Mouse (Mus musculus) hindbrain, embryonic 13.5 days (tissue): ENCODE data around the gene Odf3b. TPM values are rescaled to one million over a fixed set of nuclear protein-coding genes. Genes with fewer than 3 reads are reported as not detected.

Source experiments
- ATAC-seq: fragments of 200-750 bp; cut with Nextera tagmentation; 2 replicates; pipeline ENCODE4 v1.8.0; 2017; ENCODE audit warnings: moderate TSS enrichment; ENCODE audit not compliant: low FRiP score
- H3K27ac ChIP-seq: fragments of 300-500 bp; sonication (generic); 2 replicates; pipeline ENCODE4 v1.5.1; 2015; ENCODE audit warnings: inconsistent platforms, mild to moderate bottlenecking, moderate library complexity
- H3K27me3 ChIP-seq: fragments of 300-500 bp; sonication (generic); 2 replicates; pipeline ENCODE4 v1.6.1; 2015; ENCODE audit warnings: mild to moderate bottlenecking, inconsistent platforms
- H3K36me3 ChIP-seq: fragments of 300-500 bp; sonication (generic); 2 replicates; pipeline ENCODE4 v1.6.1; 2015; ENCODE audit warnings: mild to moderate bottlenecking, inconsistent platforms
- H3K4me1 ChIP-seq: fragments of 300-500 bp; sonication (generic); replicated peaks from 2 replicates; pipeline ENCODE4 v1.6.1; 2015; ENCODE audit warnings: inconsistent platforms
- H3K4me2 ChIP-seq: fragments of 300-500 bp; sonication (generic); 2 replicates; pipeline ENCODE4 v1.6.1; 2015; ENCODE audit warnings: inconsistent platforms, mild to moderate bottlenecking, moderate library complexity
- H3K4me3 ChIP-seq: fragments of 300-500 bp; sonication (generic); 2 replicates; pipeline ENCODE4 v1.5.1; 2015; ENCODE audit warnings: mild to moderate bottlenecking, inconsistent platforms
- H3K9ac ChIP-seq: fragments of 300-500 bp; sonication (generic); 2 replicates; pipeline ENCODE4 v1.6.1; 2015; ENCODE audit warnings: mild to moderate bottlenecking, inconsistent platforms
- H3K9me3 ChIP-seq: fragments of 300-500 bp; sonication (generic); 2 replicates; pipeline ENCODE4 v1.6.1; 2016; ENCODE audit warnings: inconsistent platforms
- WGBS: fragments of 180-500 bp; shearing (Covaris S2); methylation state at CpG from one replicate; pipeline ENCODE4 v1.1.7; 2015; 5-methylcytosine and 5-hydroxymethylcytosine counted together
- polyA plus RNA-seq: library from polyadenylated mRNA; unstranded; fragments of >200 nt; fragmentation: Nextera tagmentation; extraction: Ambion mirVana; gene quantifications from 2 replicates; pipeline ENCODE4 v1.2.1, GENCODE M21; 2015

Gene Odf3b
- polyA plus RNA-seq, 1 experiment from 2014 or later, result 3.4 TPM

DNA sequence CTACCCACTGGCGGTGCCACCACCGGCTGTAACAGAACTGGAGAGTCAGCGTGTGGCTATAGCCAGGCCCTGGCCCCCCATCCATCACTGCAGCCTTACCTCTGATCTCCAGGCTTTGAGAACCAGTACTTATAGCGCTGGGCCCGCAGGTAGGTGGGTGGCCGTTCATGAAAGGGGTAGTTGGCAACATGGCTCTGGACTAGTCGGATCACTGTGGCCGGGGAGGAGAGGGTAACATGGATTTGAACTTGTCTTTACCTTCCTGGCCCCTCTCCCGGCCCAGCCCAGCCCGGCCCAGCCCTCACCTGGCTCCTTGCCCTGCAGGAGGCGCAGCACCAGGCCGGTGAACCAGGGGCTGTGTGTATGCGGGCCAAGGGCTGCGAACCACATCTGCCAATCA lies 27.0 kb downstream of the Odf3b start:
- no peak overlapping the region for H3K4me2 ChIP-seq
- H3K27ac ChIP-seq, result no peak overlapping the region
- peaks cover 41% of the 10 kb centered on the region for H3K36me3 ChIP-seq
- peaks cover 22% of the 10 kb centered on the region for H3K4me1 ChIP-seq
- no peaks in the 10 kb centered on the region for H3K9me3 ChIP-seq
- ATAC-seq, result no peak
- no peak overlapping the region for H3K9ac ChIP-seq
- H3K27me3 ChIP-seq, result no peaks in the 10 kb centered on the region
- H3K4me3 ChIP-seq, result no peak overlapping the region
- WGBS, result 97% methylated on average over 14 of the region's 14 CpGs

DNA sequence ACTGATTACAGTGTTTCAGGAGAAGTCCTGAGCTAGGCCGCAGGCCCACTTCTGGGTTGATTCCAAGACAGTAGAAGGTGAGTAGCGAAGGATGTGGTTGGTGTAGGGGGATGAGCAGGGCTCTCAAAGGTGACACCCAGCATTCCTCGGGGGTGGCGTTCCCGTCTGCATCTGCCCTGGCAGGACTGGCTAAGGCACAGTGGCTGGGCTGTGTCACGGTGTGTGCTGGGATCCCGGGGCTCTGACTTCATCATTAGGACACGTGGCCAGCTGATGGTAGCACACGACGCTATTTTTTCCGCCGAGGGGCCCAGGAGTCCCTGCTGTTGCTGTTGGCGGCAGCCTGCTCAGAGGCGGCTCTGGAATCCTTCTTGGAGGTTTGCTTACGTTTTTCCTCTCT lies 27.8 kb downstream of the Odf3b start:
- 93% methylated on average over 15 of the region's 15 CpGs for WGBS
- Histone ChIP-seq H3K9ac (no peak overlapping the region), H3K4me1 (peaks cover 14% of the 10 kb centered on the region), H3K4me2 (no peak overlapping the region), H3K9me3 (no peaks in the 10 kb centered on the region), H3K4me3 (no peak overlapping the region), H3K36me3 (peaks cover 41% of the 10 kb centered on the region), H3K27ac (no peak overlapping the region), H3K27me3 (no peaks in the 10 kb centered on the region)
- ATAC-seq, result no peak

DNA sequence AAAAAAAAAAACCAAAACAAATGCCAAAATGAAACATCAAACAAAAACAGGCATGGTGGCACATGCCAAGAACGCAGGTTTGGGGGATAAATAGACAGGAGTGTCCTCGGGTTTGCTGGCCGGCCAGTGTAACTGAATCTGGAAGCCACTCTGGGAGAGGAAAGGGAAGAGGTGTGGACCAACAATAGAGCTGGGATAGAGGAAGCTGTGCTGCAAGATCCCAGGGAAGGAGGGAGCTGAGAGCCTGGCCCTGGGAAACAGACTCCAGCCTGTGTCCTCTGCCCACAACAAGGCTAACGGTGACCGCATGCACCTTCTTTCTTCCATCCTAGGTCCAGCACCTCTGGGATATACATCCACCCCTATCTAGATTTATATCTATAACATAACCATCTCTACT lies 28.6 kb downstream of the Odf3b start:
- Histone ChIP-seq H3K36me3 (peaks cover 41% of the 10 kb centered on the region), H3K27me3 (no peaks in the 10 kb centered on the region), H3K9ac (no peak overlapping the region), H3K27ac (no peak overlapping the region), H3K4me2 (no peak overlapping the region), H3K4me1 (peaks cover 13% of the 10 kb centered on the region), H3K9me3 (no peaks in the 10 kb centered on the region), H3K4me3 (no peak overlapping the region)
- WGBS, result 83% methylated on average over 5 of the region's 5 CpGs
- ATAC-seq, result no peak

DNA sequence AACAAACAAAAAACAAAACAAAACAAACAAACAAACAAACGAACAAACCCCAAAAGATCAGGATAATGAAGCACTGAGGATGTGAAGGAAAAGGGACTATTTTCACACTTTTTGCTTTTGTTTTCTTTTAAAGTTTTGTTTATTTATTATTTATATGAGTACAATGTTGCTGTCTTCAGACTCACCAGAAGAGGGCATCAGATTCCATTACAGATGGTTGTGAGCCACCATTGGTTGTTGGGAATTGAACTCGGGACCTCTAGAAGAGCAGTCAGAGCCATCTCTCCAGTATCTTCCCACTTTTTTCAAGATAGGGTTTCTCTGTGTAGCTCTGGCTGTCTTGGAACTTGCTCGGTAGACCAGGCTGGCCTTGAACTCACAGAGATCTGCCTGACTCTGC lies 35.8 kb downstream of the Odf3b start:
- H3K4me2 ChIP-seq, result no peak overlapping the region
- WGBS, result 83% methylated on average over 3 of the region's 3 CpGs
- no peak overlapping the region for H3K27ac ChIP-seq
- H3K4me3 ChIP-seq, result no peak overlapping the region
- ATAC-seq, result no peak
- no peaks in the 10 kb centered on the region for H3K4me1 ChIP-seq
- H3K27me3 ChIP-seq, result no peaks in the 10 kb centered on the region
- H3K36me3 ChIP-seq, result no peaks in the 10 kb centered on the region
- no peaks in the 10 kb centered on the region for H3K9me3 ChIP-seq
- no peak overlapping the region for H3K9ac ChIP-seq

- 58% methylated on average over 1 of the region's 1 CpGs for WGBS
- no peak overlapping the region for H3K9ac ChIP-seq
- no peaks in the 10 kb centered on the region for H3K36me3 ChIP-seq
- no peak overlapping the region for H3K4me3 ChIP-seq
- H3K4me1 ChIP-seq, result no peaks in the 10 kb centered on the region
- H3K27me3 ChIP-seq, result no peaks in the 10 kb centered on the region
- no peak for ATAC-seq
- H3K4me2 ChIP-seq, result no peak overlapping the region
- no peak overlapping the region for H3K27ac ChIP-seq
- H3K9me3 ChIP-seq, result no peaks in the 10 kb centered on the region
Observed at GRCm38 (mm10) chr15:89341678-89342077, 37.4 kb downstream of the Odf3b start.

GRCm38 (mm10) chr15:89340136-89340535 lies 38.9 kb downstream of the Odf3b start:
- ATAC-seq, result no peak
- Histone ChIP-seq H3K4me2 (no peak overlapping the region), H3K36me3 (no peaks in the 10 kb centered on the region), H3K4me1 (no peaks in the 10 kb centered on the region), H3K9ac (no peak overlapping the region), H3K4me3 (no peak overlapping the region), H3K27ac (no peak overlapping the region), H3K9me3 (no peaks in the 10 kb centered on the region), H3K27me3 (no peaks in the 10 kb centered on the region)
- 81% methylated on average over 3 of the region's 3 CpGs for WGBS

GRCm38 (mm10) chr15:89339696-89340095 lies 39.4 kb downstream of the Odf3b start:
- Histone ChIP-seq H3K4me2 (no peak overlapping the region), H3K4me3 (no peak overlapping the region), H3K4me1 (no peaks in the 10 kb centered on the region), H3K9ac (no peak overlapping the region), H3K27ac (no peak overlapping the region), H3K27me3 (no peaks in the 10 kb centered on the region), H3K9me3 (no peaks in the 10 kb centered on the region), H3K36me3 (no peaks in the 10 kb centered on the region)
- ATAC-seq, result no peak
- WGBS, result 83% methylated on average over 2 of the region's 2 CpGs

DNA sequence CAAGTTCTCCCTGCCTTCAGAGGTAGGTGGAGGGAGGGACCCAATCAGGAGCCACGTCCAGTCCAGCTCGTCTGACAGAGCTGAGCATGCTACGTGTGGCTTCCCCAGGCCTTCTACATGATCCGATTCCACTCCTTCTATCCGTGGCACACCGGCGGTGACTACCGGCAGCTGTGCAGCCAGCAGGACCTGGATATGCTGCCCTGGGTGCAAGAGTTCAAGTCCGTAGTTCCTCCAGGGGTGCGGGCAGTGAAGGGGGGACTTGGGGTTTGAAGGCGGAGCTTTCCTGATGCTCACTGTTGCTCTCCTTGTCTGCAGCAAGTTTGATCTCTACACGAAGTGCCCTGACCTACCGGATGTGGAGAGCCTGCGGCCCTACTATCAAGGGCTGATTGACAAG lies 42.7 kb downstream of the Odf3b start:
- no peak for ATAC-seq
- no peaks in the 10 kb centered on the region for H3K9me3 ChIP-seq
- H3K27me3 ChIP-seq, result no peaks in the 10 kb centered on the region
- no peaks in the 10 kb centered on the region for H3K4me1 ChIP-seq
- no peak overlapping the region for H3K4me2 ChIP-seq
- no peak overlapping the region for H3K4me3 ChIP-seq
- H3K9ac ChIP-seq, result no peak overlapping the region
- 88% methylated on average over 14 of the region's 14 CpGs for WGBS
- no peaks in the 10 kb centered on the region for H3K36me3 ChIP-seq
- H3K27ac ChIP-seq, result no peak overlapping the region

- no peak overlapping the region for H3K4me3 ChIP-seq
- H3K27ac ChIP-seq, result no peak overlapping the region
- no peaks in the 10 kb centered on the region for H3K27me3 ChIP-seq
- WGBS, result 84% methylated on average over 17 of the region's 17 CpGs
- no peak overlapping the region for H3K4me2 ChIP-seq
- no peaks in the 10 kb centered on the region for H3K4me1 ChIP-seq
- H3K9me3 ChIP-seq, result no peaks in the 10 kb centered on the region
- no peaks in the 10 kb centered on the region for H3K36me3 ChIP-seq
- ATAC-seq, result no peak
- H3K9ac ChIP-seq, result no peak overlapping the region
Observed at GRCm38 (mm10) chr15:89334774-89335537, 44.1 kb downstream of the Odf3b start.

DNA sequence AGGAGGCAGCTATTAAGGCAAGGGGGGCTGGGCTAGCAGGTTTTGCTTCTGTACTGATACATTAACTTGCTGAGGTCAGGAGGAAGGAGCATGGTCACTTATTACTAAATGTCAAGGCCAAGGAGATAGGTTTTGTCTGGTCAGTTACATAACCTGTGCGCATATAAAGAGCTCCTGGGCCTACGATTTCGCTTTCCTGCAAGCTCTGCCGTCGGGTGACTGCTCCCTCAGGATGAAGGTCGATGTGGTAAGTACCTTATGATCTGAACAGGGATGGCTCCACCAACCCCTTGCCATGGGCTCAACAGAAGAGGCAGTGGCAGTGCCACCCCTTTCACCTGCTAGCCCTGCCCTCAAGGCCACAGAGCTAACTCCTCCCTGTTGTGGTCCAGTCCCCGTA lies 44.8 kb downstream of the Odf3b start, which contains the start of gene Miox:
Miox (plus strand) TSS at position 128 of the 400 bp plus-strand sequence.
- H3K27me3 ChIP-seq, result no peaks in the 10 kb centered on the region
- H3K4me2 ChIP-seq, result no peak within 1 kb of the TSS
- H3K27ac ChIP-seq, result no peak within 1 kb of the TSS
- ATAC-seq, result no peak
- H3K36me3 ChIP-seq, result no peaks in the 10 kb centered on the region
- no peaks in the 10 kb centered on the region for H3K4me1 ChIP-seq
- no peak within 1 kb of the TSS for H3K4me3 ChIP-seq
- H3K9ac ChIP-seq, result no peak within 1 kb of the TSS
- H3K9me3 ChIP-seq, result no peaks in the 10 kb centered on the region
- 88% methylated on average over 7 of the region's 7 CpGs for WGBS

Other genes with a start within 250 kb of the Odf3b start
- gene Mapk12, start 238.6 kb downstream of the Odf3b start, polyA plus RNA-seq, result 5.9 and 7.1 TPM in 2 replicates
- gene Mapk11, start 229.7 kb downstream of the Odf3b start, polyA plus RNA-seq, result 36.1 and 36.5 TPM in 2 replicates
- 99.2 and 104 TPM in 2 replicates for gene Plxnb2, start 198.5 kb downstream of the Odf3b start, polyA plus RNA-seq
- 75.1 and 86.5 TPM in 2 replicates for gene Dennd6b, start 182.8 kb downstream of the Odf3b start, polyA plus RNA-seq
- gene Ppp6r2, start 167.7 kb downstream of the Odf3b start, polyA plus RNA-seq, result 82.8 and 87.3 TPM in 2 replicates
- gene Sbf1, start 64.0 kb downstream of the Odf3b start, polyA plus RNA-seq, result 78.4 and 83.3 TPM in 2 replicates
- not detected in 2 replicates for gene Adm2, start 56.6 kb downstream of the Odf3b start, polyA plus RNA-seq
- not detected in 2 replicates for gene Miox, start 44.9 kb downstream of the Odf3b start, polyA plus RNA-seq
- gene Lmf2, start 23.6 kb downstream of the Odf3b start, polyA plus RNA-seq, result 32.2 and 32.6 TPM in 2 replicates
- 104 TPM in 2 replicates for gene Ncaph2, start 23.6 kb downstream of the Odf3b start, polyA plus RNA-seq
- 10.9 and 11.3 TPM in 2 replicates for gene Sco2, start 5.4 kb downstream of the Odf3b start, polyA plus RNA-seq
- gene Tymp, start 2.2 kb downstream of the Odf3b start, polyA plus RNA-seq, result 2.2 and 2.4 TPM in 2 replicates
- gene Klhdc7b, start 5.6 kb upstream of the Odf3b start, polyA plus RNA-seq, result 0.05 TPM in 1 of 2 replicates, not detected in the other
- not detected in 2 replicates for gene Syce3, start 31.2 kb upstream of the Odf3b start, polyA plus RNA-seq
- gene Cpt1b, start 46.6 kb upstream of the Odf3b start, polyA plus RNA-seq, result 0.99 and 1.3 TPM in 2 replicates
- 5.4 and 8.2 TPM in 2 replicates for gene C730034F03Rik, start 50.3 kb upstream of the Odf3b start, polyA plus RNA-seq
- not detected in 2 replicates for gene Gm44502, start 50.4 kb upstream of the Odf3b start, polyA plus RNA-seq
- gene Chkb, start 50.6 kb upstream of the Odf3b start, polyA plus RNA-seq, result 92.7 and 98.4 TPM in 2 replicates
- 74.0 and 80.1 TPM in 2 replicates for gene Mapk8ip2, start 74.6 kb upstream of the Odf3b start, polyA plus RNA-seq
- gene Arsa, start 98.1 kb upstream of the Odf3b start, polyA plus RNA-seq, result 19.7 and 21.2 TPM in 2 replicates
- 11.0 and 12.1 TPM in 2 replicates for gene Shank3, start 120.3 kb upstream of the Odf3b start, polyA plus RNA-seq
- gene Acr, start 189.0 kb upstream of the Odf3b start, polyA plus RNA-seq, result 1.5 and 2.0 TPM in 2 replicates
- 72.5 and 73.7 TPM in 2 replicates for gene Rabl2, start 212.6 kb upstream of the Odf3b start, polyA plus RNA-seq